Mouse (Mus musculus) testis, adult 2 months (tissue): ENCODE measurements around the gene Gm37240.

ENCODE experiments used
- CTCF ChIP-seq: fragments of 200-500 bp; IDR thresholded peaks from 2 replicates; pipeline ENCODE4 v1.5.1; 2012; ENCODE audit warnings: low read depth, mild to moderate bottlenecking, inconsistent platforms, low read length, moderate library complexity; ENCODE audit not compliant: control insufficient read depth, insufficient read depth, insufficient replicate concordance
- POLR2A ChIP-seq: fragments of 200-500 bp; IDR thresholded peaks from 2 replicates; pipeline ENCODE4 v1.6.1; 2012; ENCODE audit warnings: low read depth, mild to moderate bottlenecking, inconsistent platforms, low read length, moderate library complexity; ENCODE audit not compliant: control insufficient read depth

GRCm38 (mm10) chr3:85564603-85565002 lies 322.7 kb downstream of the Gm37240 start:
- TF ChIP-seq CTCF: no peak
- TF ChIP-seq POLR2A: no peak
